Mouse (Mus musculus): ENCODE data around the gene Pknox1.

DNA sequence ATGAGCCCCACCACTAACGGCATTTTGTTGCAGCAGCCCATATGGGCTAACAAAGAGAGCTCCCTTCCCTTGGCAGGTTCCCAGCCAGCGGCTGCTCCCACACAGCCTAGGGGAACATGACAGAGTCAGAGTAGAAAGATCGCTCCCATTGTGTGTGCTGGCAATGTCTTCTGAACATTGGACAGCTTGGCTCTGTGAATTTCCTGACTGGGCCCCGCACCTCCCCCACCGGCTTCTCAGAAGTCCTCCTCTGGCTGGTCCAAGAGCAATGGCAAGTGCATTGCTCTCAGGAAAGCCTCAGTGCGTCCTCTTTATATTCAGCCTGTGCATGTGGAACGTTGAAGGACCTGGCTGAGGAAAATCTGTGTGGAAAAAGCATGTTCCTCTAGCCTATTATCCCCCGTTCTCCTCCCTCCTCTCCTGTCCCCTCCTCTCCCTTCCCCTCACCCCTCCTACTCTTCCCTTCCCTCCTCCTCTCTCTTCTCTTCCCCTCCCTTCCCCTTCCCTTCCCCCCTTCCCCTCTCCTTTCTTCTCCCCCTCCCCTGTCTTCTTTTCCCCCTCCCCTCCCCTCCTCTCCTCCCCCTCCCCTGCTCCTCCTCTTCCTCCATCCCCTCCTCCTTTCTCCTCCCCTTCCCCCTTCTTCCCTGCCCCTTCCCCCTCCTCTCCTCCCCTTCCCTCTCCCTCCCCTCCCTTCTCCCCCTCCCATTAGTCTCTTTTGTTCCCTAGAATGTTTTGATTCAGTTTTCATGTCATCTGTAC lies 28.5 kb upstream of the Pknox1 start:
- no peak for TF ChIP-seq GATA1 (IDR thresholded peaks at IDR 0.05; ENCODE audit: borderline replicate concordance, low read length)
- no peak for TF ChIP-seq CTCF (IDR thresholded peaks at IDR 0.05; ENCODE audit: low read depth, low read length)
- no peak for TF ChIP-seq TAL1 (conservative IDR thresholded peaks at IDR 0.05; ENCODE audit: low read depth, low read length)
- TF ChIP-seq POLR2AphosphoS5 (IDR thresholded peaks at IDR 0.05; ENCODE audit: insufficient replicate concordance, low read depth, low read length): no peak
- no peak for TF ChIP-seq GATA2 (IDR thresholded peaks at IDR 0.05; ENCODE audit: borderline replicate concordance, low read depth, low read length)

Data from G1E (cell line).